Mouse (Mus musculus): ENCODE measurements around the gene Zmym1. TPM values are rescaled to one million over a fixed set of nuclear protein-coding genes. Genes with fewer than 3 reads are reported as not detected.

The Zmym1 gene
- polyA plus RNA-seq, 1 experiment = 1.6 TPM

- Histone ChIP-seq H3K4me3 (no peak within 1 kb of the TSS), H3K27me3 (ENCODE audit: control insufficient read depth, insufficient read depth, insufficient read length) (peaks cover 8% of the 10 kb centered on the region), H3K79me2 (ENCODE audit: control insufficient read depth, insufficient read depth) (no peaks in the 10 kb centered on the region), H3K36me3 (ENCODE audit: control insufficient read depth, insufficient read depth) (no peaks in the 10 kb centered on the region), H3ac (ENCODE audit: control insufficient read depth, insufficient read length) (no peak within 1 kb of the TSS), H3K4me2 (ENCODE audit: low read depth) (no peak within 1 kb of the TSS)
- TF ChIP-seq MYOG (IDR thresholded peaks at IDR 0.05; ENCODE audit: control insufficient read depth in 1 of 3, insufficient read depth in 1 of 3, insufficient read length in 2 of 3, low read depth in 2 of 3) = no peak
- TF ChIP-seq TCF12 (IDR thresholded peaks at IDR 0.05; ENCODE audit: insufficient read depth, poor library complexity, severe bottlenecking) = no peak
- TF ChIP-seq MYOD1 (IDR thresholded peaks at IDR 0.05; ENCODE audit: control insufficient read depth in 1 of 3, insufficient read length in 2 of 3, low read depth in 2 of 3) = no peak
- TF ChIP-seq USF1 (IDR thresholded peaks at IDR 0.05; ENCODE audit: low read depth) = no peak
- no peak for TF ChIP-seq POLR2AphosphoS2 (IDR thresholded peaks at IDR 0.05; ENCODE audit: insufficient read length, low read depth)
- no peak for TF ChIP-seq REST (IDR thresholded peaks at IDR 0.05; ENCODE audit: insufficient read depth, insufficient read length)
Measured at GRCm38 (mm10) chr4:127076875-127077548, 16.1 kb upstream of the Zmym1 start, which contains the start of gene Zmym6. TSS of gene Zmym6 (plus strand) at chr4:127077383.

GRCm38 (mm10) chr4:127074915-127075314 is 14.0 kb upstream of the Zmym1 start:
- H3K27me3 ChIP-seq (ENCODE audit: control insufficient read depth, insufficient read depth, insufficient read length) = peaks cover 8% of the 10 kb centered on the region
- H3ac ChIP-seq (ENCODE audit: control insufficient read depth, insufficient read length) = no peak overlapping the region
- no peak overlapping the region for H3K4me3 ChIP-seq
- no peaks in the 10 kb centered on the region for H3K36me3 ChIP-seq (ENCODE audit: control insufficient read depth, insufficient read depth)
- H3K4me2 ChIP-seq (ENCODE audit: low read depth) = no peak overlapping the region
- H3K79me2 ChIP-seq (ENCODE audit: control insufficient read depth, insufficient read depth) = no peaks in the 10 kb centered on the region
- TF ChIP-seq MYOD1 (IDR thresholded peaks at IDR 0.05; ENCODE audit: control insufficient read depth in 1 of 3, insufficient read length in 2 of 3, low read depth in 2 of 3) (no peak), TCF12 (IDR thresholded peaks at IDR 0.05; ENCODE audit: insufficient read depth, poor library complexity, severe bottlenecking) (no peak), MAX (IDR thresholded peaks at IDR 0.05; ENCODE audit: low read depth) (no peak), POLR2AphosphoS2 (IDR thresholded peaks at IDR 0.05; ENCODE audit: insufficient read length, low read depth) (no peak), CEBPB (IDR thresholded peaks at IDR 0.05; ENCODE audit: insufficient read depth, poor library complexity, severe bottlenecking) (no peak), USF1 (IDR thresholded peaks at IDR 0.05; ENCODE audit: low read depth) (no peak), TCF3 (IDR thresholded peaks at IDR 0.05; ENCODE audit: insufficient read length, low read depth) (no peak), E2F4 (IDR thresholded peaks at IDR 0.05; ENCODE audit: insufficient read depth) (no peak), SRF (IDR thresholded peaks at IDR 0.05; ENCODE audit: control insufficient read depth, insufficient read length, low read depth) (no peak)

- Histone ChIP-seq H3K27me3 (ENCODE audit: control insufficient read depth, insufficient read depth, insufficient read length) (no peaks in the 10 kb centered on the region), H3K79me2 (ENCODE audit: control insufficient read depth, insufficient read depth) (peaks cover 13% of the 10 kb centered on the region), H3K4me2 (ENCODE audit: low read depth) (no peak overlapping the region), H3K36me3 (ENCODE audit: control insufficient read depth, insufficient read depth) (no peaks in the 10 kb centered on the region), H3ac (ENCODE audit: control insufficient read depth, insufficient read length) (no peak overlapping the region), H3K4me3 (no peak overlapping the region)
- TF ChIP-seq SRF (IDR thresholded peaks at IDR 0.05; ENCODE audit: control insufficient read depth, insufficient read length, low read depth) = no peak
- TF ChIP-seq CEBPB (IDR thresholded peaks at IDR 0.05; ENCODE audit: insufficient read depth, poor library complexity, severe bottlenecking) = no peak
- no peak for TF ChIP-seq POLR2A (IDR thresholded peaks at IDR 0.05; ENCODE audit: insufficient read length, low read depth)
Measured at GRCm38 (mm10) chr4:127064051-127064450, 3.1 kb upstream of the Zmym1 start.

- Histone ChIP-seq H3K79me2 (ENCODE audit: control insufficient read depth, insufficient read depth) (peaks cover 1% of the 10 kb centered on the region), H3K36me3 (ENCODE audit: control insufficient read depth, insufficient read depth) (peaks cover 7% of the 10 kb centered on the region), H3K4me2 (ENCODE audit: low read depth) (no peak overlapping the region), H3K4me3 (no peak overlapping the region), H3K27me3 (ENCODE audit: control insufficient read depth, insufficient read depth, insufficient read length) (no peaks in the 10 kb centered on the region), H3ac (ENCODE audit: control insufficient read depth, insufficient read length) (no peak overlapping the region)
- TF ChIP-seq POLR2A (IDR thresholded peaks at IDR 0.05; ENCODE audit: insufficient read length, low read depth) (no peak), CEBPB (IDR thresholded peaks at IDR 0.05; ENCODE audit: insufficient read depth, poor library complexity, severe bottlenecking) (no peak), REST (IDR thresholded peaks at IDR 0.05; ENCODE audit: insufficient read depth, insufficient read length) (no peak), TCF3 (IDR thresholded peaks at IDR 0.05; ENCODE audit: insufficient read length, low read depth) (no peak)
Measured at GRCm38 (mm10) chr4:127054522-127055198, 6.3 kb downstream of the Zmym1 start.

GRCm38 (mm10) chr4:127053071-127053470 is 7.9 kb downstream of the Zmym1 start:
- H3K36me3 ChIP-seq (ENCODE audit: control insufficient read depth, insufficient read depth) = peaks cover 20% of the 10 kb centered on the region
- no peaks in the 10 kb centered on the region for H3K79me2 ChIP-seq (ENCODE audit: control insufficient read depth, insufficient read depth)
- H3ac ChIP-seq (ENCODE audit: control insufficient read depth, insufficient read length) = no peak overlapping the region
- no peaks in the 10 kb centered on the region for H3K27me3 ChIP-seq (ENCODE audit: control insufficient read depth, insufficient read depth, insufficient read length)
- no peak overlapping the region for H3K4me3 ChIP-seq
- TF ChIP-seq POLR2AphosphoS2 (IDR thresholded peaks at IDR 0.05; ENCODE audit: insufficient read length, low read depth) (no peak), REST (IDR thresholded peaks at IDR 0.05; ENCODE audit: insufficient read depth, insufficient read length) (no peak), TCF3 (IDR thresholded peaks at IDR 0.05; ENCODE audit: insufficient read length, low read depth) (no peak), USF1 (IDR thresholded peaks at IDR 0.05; ENCODE audit: low read depth) (no peak), E2F4 (IDR thresholded peaks at IDR 0.05; ENCODE audit: insufficient read depth) (no peak), MYOG (IDR thresholded peaks at IDR 0.05; ENCODE audit: control insufficient read depth in 1 of 3, insufficient read depth in 1 of 3, insufficient read length in 2 of 3, low read depth in 2 of 3) (no peak), POLR2A (IDR thresholded peaks at IDR 0.05; ENCODE audit: insufficient read length, low read depth) (no peak), TCF12 (IDR thresholded peaks at IDR 0.05; ENCODE audit: insufficient read depth, poor library complexity, severe bottlenecking) (no peak), MYOD1 (IDR thresholded peaks at IDR 0.05; ENCODE audit: control insufficient read depth in 1 of 3, insufficient read length in 2 of 3, low read depth in 2 of 3) (no peak), MAX (IDR thresholded peaks at IDR 0.05; ENCODE audit: low read depth) (no peak), SRF (IDR thresholded peaks at IDR 0.05; ENCODE audit: control insufficient read depth, insufficient read length, low read depth) (no peak), CEBPB (IDR thresholded peaks at IDR 0.05; ENCODE audit: insufficient read depth, poor library complexity, severe bottlenecking) (no peak)
- no peak overlapping the region for H3K4me2 ChIP-seq (ENCODE audit: low read depth)

Data from myocyte (in vitro differentiated cells).